Mouse (Mus musculus) limb, embryonic 12.5 days (tissue): ENCODE results near the gene Fam189a1. TPM values are rescaled to one million over a fixed set of nuclear protein-coding genes. Genes with fewer than 3 reads are reported as not detected.

Experiments
- ATAC-seq: fragments of 200-750 bp; cut with Nextera tagmentation; 2 replicates; pipeline ENCODE4 v1.8.0; 2017; ENCODE audit warnings: low read depth, moderate TSS enrichment; ENCODE audit not compliant: insufficient number of reproducible peaks, insufficient read depth, low FRiP score, low TSS enrichment
- H3K27ac ChIP-seq: fragments of 300-500 bp; sonication (generic); 2 replicates; pipeline ENCODE4 v1.5.1; 2016; ENCODE audit warnings: mild to moderate bottlenecking, moderate library complexity
- H3K27me3 ChIP-seq: fragments of 300-500 bp; sonication (generic); 2 replicates; pipeline ENCODE4 v1.6.1; 2016; ENCODE audit warnings: mild to moderate bottlenecking, moderate library complexity
- H3K36me3 ChIP-seq: fragments of 300-500 bp; sonication (generic); 2 replicates; pipeline ENCODE4 v1.6.1; 2016; ENCODE audit warnings: mild to moderate bottlenecking, moderate library complexity
- H3K4me1 ChIP-seq: fragments of 300-500 bp; sonication (generic); replicated peaks from 2 replicates; pipeline ENCODE4 v1.6.1; 2016
- H3K4me2 ChIP-seq: fragments of 300-500 bp; sonication (generic); 2 replicates; pipeline ENCODE4 v1.6.1; 2016; ENCODE audit warnings: mild to moderate bottlenecking, moderate library complexity
- H3K4me3 ChIP-seq: fragments of 300-500 bp; sonication (generic); replicated peaks from 2 replicates; pipeline ENCODE4 v1.5.1; 2016; ENCODE audit warnings: mild to moderate bottlenecking
- H3K9ac ChIP-seq: fragments of 300-500 bp; sonication (generic); replicated peaks from 2 replicates; pipeline ENCODE4 v1.6.1; 2016; ENCODE audit warnings: mild to moderate bottlenecking, moderate library complexity
- H3K9me3 ChIP-seq: fragments of 300-500 bp; sonication (generic); 2 replicates; pipeline ENCODE4 v1.6.1; 2016; ENCODE audit warnings: mild to moderate bottlenecking, moderate library complexity
- WGBS: fragments of 180-500 bp; shearing (Covaris S2); methylation state at CpG from one replicate; pipeline ENCODE4 v1.1.7; 2016; 5-methylcytosine and 5-hydroxymethylcytosine counted together
- polyA plus RNA-seq: library from polyadenylated mRNA; unstranded; fragments of >200 nt; fragmentation: Nextera tagmentation; extraction: Ambion mirVana; gene quantifications from 2 replicates; pipeline ENCODE4 v1.2.1, GENCODE M21; 2016

Gene Fam189a1
- polyA plus RNA-seq, 1 experiment from 2014 or later, result 1.6 TPM

DNA sequence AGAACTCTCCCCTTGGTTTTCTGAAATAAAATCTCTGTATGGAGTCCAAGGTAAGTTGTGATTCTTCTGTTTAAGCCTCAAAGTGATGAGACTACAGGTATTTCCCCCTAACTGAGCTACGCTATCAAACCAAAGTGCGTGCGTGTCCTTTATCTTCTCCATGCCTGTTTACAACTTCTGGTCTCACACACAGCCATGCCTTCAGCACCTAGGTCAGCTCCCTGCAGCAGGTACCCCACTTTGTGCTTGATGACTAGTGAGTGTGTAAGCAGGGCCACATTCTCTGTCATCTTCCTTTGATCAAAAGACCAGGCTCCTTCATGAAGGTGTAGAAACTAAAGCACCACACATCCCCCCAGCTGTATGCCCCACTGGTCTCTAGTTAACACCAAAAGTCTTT is 305.6 kb downstream of the Fam189a1 start:
- Histone ChIP-seq H3K4me3 (no peak overlapping the region), H3K4me1 (no peaks in the 10 kb centered on the region), H3K27ac (no peak overlapping the region), H3K9me3 (no peaks in the 10 kb centered on the region), H3K36me3 (no peaks in the 10 kb centered on the region), H3K27me3 (no peaks in the 10 kb centered on the region), H3K4me2 (no peak overlapping the region), H3K9ac (no peak overlapping the region)
- WGBS, result 27% methylated on average over 3 of the region's 3 CpGs
- ATAC-seq, result no peak

DNA sequence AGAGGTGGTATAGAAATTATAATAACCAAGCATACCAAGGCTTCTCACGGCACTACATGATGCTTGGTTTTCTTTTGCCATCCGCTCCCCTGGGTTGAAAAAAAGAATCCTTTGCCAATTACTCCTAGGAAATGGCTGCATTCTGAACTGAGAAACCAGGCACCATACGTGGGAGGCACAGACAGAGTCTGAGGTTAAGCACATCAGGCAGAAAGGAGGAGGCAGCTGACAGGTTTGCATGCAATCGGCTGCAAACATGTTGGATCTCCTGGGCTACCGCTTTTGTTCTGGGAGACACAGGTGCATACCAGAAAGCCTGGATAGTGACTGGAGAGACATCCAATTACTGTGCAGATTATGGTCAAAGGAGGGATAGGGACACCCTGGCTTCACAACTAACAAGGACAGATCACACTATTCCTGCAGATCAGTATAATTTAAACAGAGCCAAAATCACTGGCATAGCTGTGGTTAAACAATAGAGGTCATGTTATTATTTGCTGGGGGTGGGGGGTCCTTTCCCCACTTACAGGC is 308.9 kb downstream of the Fam189a1 start:
- H3K9me3 ChIP-seq, result no peaks in the 10 kb centered on the region

DNA sequence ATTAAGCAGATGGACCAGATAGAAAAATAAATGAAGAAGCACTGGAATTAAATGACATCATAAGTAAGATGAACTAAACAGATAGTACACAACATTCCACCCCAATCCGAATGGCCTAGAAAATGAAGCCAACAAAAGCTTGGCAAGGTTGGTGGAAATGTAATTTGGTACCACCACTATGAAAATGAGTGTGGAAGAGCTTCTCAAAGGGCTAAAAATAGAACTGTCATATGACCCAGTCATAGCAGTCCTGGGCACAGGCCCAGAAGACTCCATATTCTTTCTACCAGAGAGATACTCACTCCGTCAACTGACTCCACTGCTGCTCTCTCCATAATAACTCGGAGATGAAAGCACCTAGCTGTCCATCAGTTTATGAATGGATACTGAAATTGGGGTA is 310.3 kb downstream of the Fam189a1 start:
- H3K4me2 ChIP-seq, result no peak overlapping the region
- no peak overlapping the region for H3K27ac ChIP-seq
- no peak overlapping the region for H3K9ac ChIP-seq
- no peaks in the 10 kb centered on the region for H3K36me3 ChIP-seq
- H3K4me1 ChIP-seq, result no peaks in the 10 kb centered on the region
- ATAC-seq, result no peak
- H3K9me3 ChIP-seq, result no peaks in the 10 kb centered on the region
- no peak overlapping the region for H3K4me3 ChIP-seq
- H3K27me3 ChIP-seq, result no peaks in the 10 kb centered on the region
- 87% methylated on average over 3 of the region's 3 CpGs for WGBS

More for the DNA sequence above, 308.9 kb downstream of the Fam189a1 start:
- H3K9ac ChIP-seq, result no peak overlapping the region
- H3K27me3 ChIP-seq, result no peaks in the 10 kb centered on the region
- H3K36me3 ChIP-seq, result no peaks in the 10 kb centered on the region
- no peak overlapping the region for H3K4me2 ChIP-seq
- WGBS, result 84% methylated on average over 5 of the region's 5 CpGs
- H3K27ac ChIP-seq, result no peak overlapping the region
- no peak for ATAC-seq
- H3K4me3 ChIP-seq, result no peak overlapping the region
- no peaks in the 10 kb centered on the region for H3K4me1 ChIP-seq

DNA sequence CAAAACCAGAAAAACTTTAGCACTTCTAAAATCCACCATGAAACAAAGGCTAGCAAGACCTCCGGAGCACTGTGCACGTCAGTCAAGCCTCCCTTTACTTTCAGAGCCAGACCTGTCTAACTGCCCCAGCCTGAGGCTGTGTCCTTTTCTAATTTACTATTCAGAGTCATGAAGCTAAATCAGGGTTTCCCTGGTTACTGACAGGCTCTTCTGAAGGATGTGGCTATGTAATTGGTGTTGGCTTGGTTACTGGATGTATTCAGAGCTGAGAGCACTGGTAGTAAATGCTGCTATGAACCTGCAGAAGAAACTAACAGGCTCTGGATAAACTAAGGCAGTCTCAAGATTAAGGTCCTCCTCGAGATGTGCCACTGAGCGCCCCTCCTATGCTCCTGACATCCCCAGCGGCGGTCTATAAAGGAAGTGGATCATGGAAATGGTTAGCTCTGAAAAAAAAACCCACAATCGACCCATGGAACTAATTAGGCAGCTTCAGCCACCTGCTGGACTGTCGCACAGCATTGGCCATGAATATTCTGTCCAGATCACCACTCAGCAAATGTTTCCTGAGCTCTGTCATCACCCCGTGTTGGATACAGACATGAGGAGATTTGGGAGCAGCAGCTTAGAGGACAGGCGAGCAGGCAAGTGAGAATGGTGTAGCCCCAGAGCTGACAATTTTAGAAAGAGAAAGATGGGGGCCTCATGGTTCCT is 315.3 kb downstream of the Fam189a1 start:
- no peak for ATAC-seq
- no peaks in the 10 kb centered on the region for H3K9me3 ChIP-seq
- H3K27me3 ChIP-seq, result no peaks in the 10 kb centered on the region
- WGBS, result 39% methylated on average over 10 of the region's 10 CpGs
- H3K9ac ChIP-seq, result no peak overlapping the region
- H3K4me1 ChIP-seq, result peaks cover 11% of the 10 kb centered on the region
- no peak overlapping the region for H3K27ac ChIP-seq
- H3K4me2 ChIP-seq, result no peak overlapping the region
- no peak overlapping the region for H3K4me3 ChIP-seq
- H3K36me3 ChIP-seq, result no peaks in the 10 kb centered on the region

DNA sequence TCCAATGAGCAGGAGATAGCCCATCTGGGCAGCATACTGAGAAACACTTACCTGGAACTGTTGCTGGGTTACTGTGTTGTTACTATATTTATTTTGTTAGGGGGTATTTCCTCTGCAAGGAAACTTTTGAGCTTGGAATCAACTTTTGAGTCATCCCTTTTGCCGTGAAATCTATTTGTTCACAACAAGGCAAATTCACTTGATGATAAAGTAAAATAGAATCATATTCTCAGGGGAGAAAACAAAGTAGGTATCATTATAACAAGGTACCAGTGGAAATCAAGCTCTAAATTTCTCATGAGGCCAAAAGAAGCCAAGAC is 315.8 kb downstream of the Fam189a1 start:
- 74% methylated on average over 1 of the region's 1 CpGs for WGBS

DNA sequence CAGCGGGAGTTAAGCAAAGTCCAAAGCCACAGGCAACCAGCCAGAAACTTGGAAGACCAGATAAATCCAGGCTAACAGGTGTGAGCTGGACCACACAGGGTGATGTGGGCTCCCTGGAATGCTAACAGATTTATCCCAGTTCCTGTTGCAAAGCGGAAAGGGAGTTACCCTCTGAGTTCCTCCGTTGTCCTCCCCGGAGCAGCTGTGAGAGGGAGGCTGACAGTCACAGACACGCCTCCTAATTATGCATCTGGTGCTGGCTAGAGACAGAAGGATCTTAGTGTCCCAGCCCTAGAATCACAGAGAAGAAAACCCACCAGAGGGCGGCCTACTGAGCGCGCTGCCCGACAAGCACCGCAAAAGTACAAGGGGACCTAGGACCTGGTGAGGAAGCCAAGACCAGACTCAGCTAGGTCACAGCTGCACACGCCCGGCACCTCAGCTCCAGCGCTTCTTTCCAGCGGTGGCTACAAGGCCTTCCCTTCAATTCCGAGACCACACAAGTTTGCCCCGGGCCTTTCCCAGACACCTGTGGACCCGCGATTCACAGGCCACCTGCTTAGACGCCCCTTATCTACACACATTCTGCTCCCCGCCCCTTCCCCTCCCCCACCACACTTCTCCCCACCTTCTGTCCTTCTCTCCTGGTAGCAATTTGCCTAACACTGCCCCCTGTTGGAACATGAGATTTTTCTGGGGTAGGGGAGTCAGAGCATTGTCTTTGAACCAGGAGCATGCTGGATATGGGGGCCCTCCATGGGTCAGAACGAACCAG is 316.4 kb downstream of the Fam189a1 start:
- 2% methylated on average over 21 of the region's 21 CpGs for WGBS
- peak overlapping the region; percentile 52 for H3K4me2 ChIP-seq
- peak; percentile 84 for ATAC-seq
- peaks cover 11% of the 10 kb centered on the region for H3K4me1 ChIP-seq
- H3K4me3 ChIP-seq, result peak overlapping the region; percentile 17; the same call in 1 of the 2 replicates
- H3K27ac ChIP-seq, result no peak overlapping the region
- H3K9me3 ChIP-seq, result no peaks in the 10 kb centered on the region
- H3K9ac ChIP-seq, result 0 out of 2 replicates have a peak overlapping the region, but pooled peaks have one; percentile 37
- no peaks in the 10 kb centered on the region for H3K27me3 ChIP-seq
- H3K36me3 ChIP-seq, result no peaks in the 10 kb centered on the region

More for the DNA sequence above, 315.8 kb downstream of the Fam189a1 start:
- Histone ChIP-seq H3K4me3 (no peak overlapping the region), H3K27me3 (no peaks in the 10 kb centered on the region), H3K4me1 (peaks cover 11% of the 10 kb centered on the region), H3K9me3 (no peaks in the 10 kb centered on the region), H3K27ac (no peak overlapping the region), H3K36me3 (no peaks in the 10 kb centered on the region), H3K4me2 (peak overlapping the region; percentile 52), H3K9ac (no peak overlapping the region)
- no peak for ATAC-seq

DNA sequence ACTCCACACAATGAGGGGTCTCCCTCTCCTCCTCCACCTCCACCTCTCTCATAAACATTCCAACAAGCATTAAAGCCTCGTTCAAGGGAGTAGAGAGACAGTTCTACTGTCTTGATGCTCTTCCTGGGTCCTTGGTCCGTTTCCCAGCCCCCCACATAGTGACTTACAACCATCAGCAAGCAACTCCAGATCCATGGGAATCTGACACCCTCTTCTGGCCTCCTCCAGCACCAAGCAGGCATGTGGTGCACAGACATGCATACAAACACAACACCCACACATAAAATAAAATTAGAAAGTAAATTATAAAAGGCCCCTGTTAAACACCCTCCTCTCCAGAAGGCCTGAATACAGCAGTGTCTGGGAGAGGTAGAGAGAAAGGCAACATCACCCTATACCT is 317.1 kb downstream of the Fam189a1 start:
- Histone ChIP-seq H3K4me1 (peaks cover 11% of the 10 kb centered on the region), H3K4me2 (no peak overlapping the region), H3K9ac (no peak overlapping the region), H3K27me3 (no peaks in the 10 kb centered on the region), H3K9me3 (no peaks in the 10 kb centered on the region), H3K36me3 (no peaks in the 10 kb centered on the region), H3K27ac (no peak overlapping the region), H3K4me3 (no peak overlapping the region)
- ATAC-seq, result 0 out of 2 replicates have a peak, but pooled peaks have one; percentile 30
- WGBS, result 44% methylated on average over 2 of the region's 2 CpGs

DNA sequence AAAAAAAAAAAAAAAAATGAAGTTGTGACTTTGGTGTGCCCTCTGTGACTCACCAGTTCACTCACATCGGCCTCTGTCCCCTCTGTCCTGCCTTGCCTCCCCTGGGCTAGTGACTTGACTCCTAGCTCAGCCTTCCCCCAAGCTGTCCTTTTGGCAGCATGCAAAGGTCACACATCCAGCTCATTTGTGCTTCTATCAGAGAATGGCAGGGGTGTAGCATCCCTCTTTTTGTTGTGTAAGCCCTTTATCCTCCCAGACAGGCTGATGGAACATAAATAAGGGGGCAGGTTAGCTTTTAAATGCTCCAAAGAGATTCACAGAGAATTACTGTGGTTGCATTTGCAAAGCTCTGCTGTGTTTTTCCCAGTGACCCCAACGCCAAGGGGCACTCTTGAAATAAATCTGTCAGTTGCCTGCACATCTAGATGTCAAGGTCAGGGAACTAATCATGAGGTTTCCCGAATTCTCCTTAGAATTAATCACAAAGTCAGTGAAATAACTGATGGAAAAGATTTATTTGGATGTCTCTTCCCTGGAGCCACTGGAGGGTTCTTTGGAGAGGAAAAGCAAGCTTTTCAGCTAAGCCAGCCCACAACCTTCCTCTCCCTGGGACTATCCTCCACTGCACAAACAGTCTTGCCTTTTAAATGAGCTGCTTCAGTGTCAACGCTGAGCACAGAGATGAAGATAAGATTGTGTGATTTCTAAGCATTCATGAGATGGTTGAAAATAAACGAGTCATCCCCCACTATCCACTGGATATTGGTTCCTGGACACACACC is 326.0 kb downstream of the Fam189a1 start:
- Histone ChIP-seq H3K36me3 (no peaks in the 10 kb centered on the region), H3K27ac (no peak overlapping the region), H3K9ac (no peak overlapping the region), H3K4me2 (no peak overlapping the region), H3K9me3 (peaks cover 4% of the 10 kb centered on the region; the same call in 1 of the 2 replicates), H3K4me3 (no peak overlapping the region), H3K4me1 (no peaks in the 10 kb centered on the region), H3K27me3 (no peaks in the 10 kb centered on the region)
- WGBS, result 50% methylated on average over 5 of the region's 5 CpGs
- no peak for ATAC-seq

DNA sequence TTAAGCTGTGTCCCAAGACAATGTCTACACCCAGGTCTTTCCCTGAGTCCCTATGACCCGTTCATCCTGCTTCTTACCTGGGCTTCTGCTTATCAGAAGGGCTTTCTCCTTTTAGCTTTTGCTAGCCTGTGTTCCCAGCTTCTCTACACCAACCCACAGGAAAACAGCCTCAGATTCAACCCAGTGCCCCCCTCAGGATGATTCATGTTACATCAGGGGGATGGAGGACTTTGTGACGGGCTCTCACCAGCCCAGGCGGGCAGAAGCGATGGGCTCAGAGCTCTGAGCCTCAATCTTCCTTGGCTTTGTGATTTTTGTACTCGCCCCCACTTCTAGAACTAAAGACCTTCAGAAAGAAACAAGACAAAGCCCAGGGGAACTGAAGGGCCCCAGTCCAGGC is 335.3 kb downstream of the Fam189a1 start:
- Histone ChIP-seq H3K9ac (no peak overlapping the region), H3K36me3 (no peaks in the 10 kb centered on the region), H3K4me1 (no peaks in the 10 kb centered on the region), H3K4me2 (no peak overlapping the region), H3K4me3 (no peak overlapping the region), H3K27ac (no peak overlapping the region), H3K9me3 (no peaks in the 10 kb centered on the region), H3K27me3 (no peaks in the 10 kb centered on the region)
- no peak for ATAC-seq
- 75% methylated on average over 5 of the region's 5 CpGs for WGBS

DNA sequence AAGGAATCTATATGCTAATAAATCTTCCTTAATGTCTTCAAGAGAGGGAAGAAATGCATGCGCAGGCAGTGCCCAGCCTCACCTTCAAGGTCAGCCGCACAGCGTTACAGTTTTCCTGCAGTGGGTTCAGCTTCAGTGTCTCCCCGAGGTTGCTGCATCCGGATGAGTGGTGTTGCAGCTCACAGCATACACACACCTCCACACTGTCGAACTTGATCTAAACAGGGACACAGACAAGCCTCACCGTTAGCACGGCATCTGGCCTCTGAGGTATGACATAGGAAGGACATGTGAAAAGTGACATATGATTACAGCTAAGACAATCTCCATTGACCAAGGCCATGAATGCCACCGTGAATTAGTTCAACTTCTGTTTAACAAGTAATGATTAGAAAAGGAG is 336.7 kb downstream of the Fam189a1 start:
- WGBS, result 82% methylated on average over 9 of the region's 9 CpGs
- Histone ChIP-seq H3K4me3 (no peak overlapping the region), H3K9me3 (no peaks in the 10 kb centered on the region), H3K36me3 (no peaks in the 10 kb centered on the region), H3K27me3 (no peaks in the 10 kb centered on the region), H3K4me2 (no peak overlapping the region), H3K9ac (no peak overlapping the region), H3K27ac (no peak overlapping the region), H3K4me1 (no peaks in the 10 kb centered on the region)
- ATAC-seq, result no peak

DNA sequence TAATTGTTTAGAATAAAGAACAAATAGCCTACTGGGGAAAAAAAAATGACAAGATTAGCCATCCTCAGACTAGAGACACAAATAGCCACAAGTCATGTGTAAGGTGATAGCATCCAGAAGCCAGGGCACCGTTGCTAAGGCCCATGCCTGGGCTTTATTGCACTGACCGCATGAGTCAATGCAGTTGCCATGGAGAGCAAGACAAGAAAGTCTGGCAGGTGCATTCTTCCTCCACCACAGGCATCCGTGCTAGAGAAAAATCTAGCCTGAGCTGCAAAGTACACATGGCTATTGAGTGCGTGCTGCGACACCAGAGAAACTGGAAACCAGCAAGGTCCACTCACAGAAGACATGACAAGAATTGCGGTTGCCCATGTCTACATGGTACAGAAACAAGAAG is 347.5 kb downstream of the Fam189a1 start:
- WGBS, result 84% methylated on average over 6 of the region's 6 CpGs
- H3K4me1 ChIP-seq, result no peaks in the 10 kb centered on the region
- H3K27me3 ChIP-seq, result no peaks in the 10 kb centered on the region; the same call in 1 of the 2 replicates
- H3K27ac ChIP-seq, result no peak overlapping the region
- no peak for ATAC-seq
- no peaks in the 10 kb centered on the region for H3K36me3 ChIP-seq
- no peaks in the 10 kb centered on the region for H3K9me3 ChIP-seq
- no peak overlapping the region for H3K9ac ChIP-seq
- no peak overlapping the region for H3K4me3 ChIP-seq
- H3K4me2 ChIP-seq, result no peak overlapping the region
